Mouse (Mus musculus) heart, embryonic 13.5 days (tissue): ENCODE measurements around the gene Lamtor1. TPM values are rescaled to one million over a fixed set of nuclear protein-coding genes. Genes with fewer than 3 reads are reported as not detected.
"Not testable (repeated sequence)": the region's sequence is repeated elsewhere in the genome, so short reads cannot be mapped to it uniquely, and the experiment has no call there.

Experiments
- ATAC-seq: fragments of 200-750 bp; cut with Nextera tagmentation; 2 replicates; pipeline ENCODE4 v1.8.0; 2017; ENCODE audit warnings: moderate TSS enrichment; ENCODE audit not compliant: insufficient number of reproducible peaks, low FRiP score, low TSS enrichment; ENCODE audit errors: extremely low read depth
- H3K27ac ChIP-seq: fragments of 300-500 bp; sonication (generic); replicated peaks from 2 replicates; pipeline ENCODE4 v1.5.1; 2015; ENCODE audit warnings: moderate library complexity, mild to moderate bottlenecking, inconsistent platforms
- H3K27me3 ChIP-seq: fragments of 300-500 bp; sonication (generic); replicated peaks from 2 replicates; pipeline ENCODE4 v1.6.1; 2015; ENCODE audit warnings: mild to moderate bottlenecking, inconsistent platforms
- H3K36me3 ChIP-seq: fragments of 300-500 bp; sonication (generic); 2 replicates; pipeline ENCODE4 v1.6.1; 2015; ENCODE audit warnings: mild to moderate bottlenecking, inconsistent platforms
- H3K4me1 ChIP-seq: fragments of 300-500 bp; sonication (generic); 2 replicates; pipeline ENCODE4 v1.6.1; 2015; ENCODE audit warnings: inconsistent platforms
- H3K4me2 ChIP-seq: fragments of 300-500 bp; sonication (generic); 2 replicates; pipeline ENCODE4 v1.6.1; 2015; ENCODE audit warnings: inconsistent platforms, mild to moderate bottlenecking, moderate library complexity
- H3K4me3 ChIP-seq: fragments of 300-500 bp; sonication (generic); 2 replicates; pipeline ENCODE4 v1.5.1; 2015; ENCODE audit warnings: moderate library complexity, mild to moderate bottlenecking, inconsistent platforms
- H3K9ac ChIP-seq: fragments of 300-500 bp; sonication (generic); 2 replicates; pipeline ENCODE4 v1.6.1; 2015; ENCODE audit warnings: inconsistent platforms, mild to moderate bottlenecking, moderate library complexity
- H3K9me3 ChIP-seq: fragments of 300-500 bp; sonication (generic); 2 replicates; pipeline ENCODE4 v1.6.1; 2016; ENCODE audit warnings: inconsistent platforms
- WGBS: fragments of 180-500 bp; shearing (Covaris S2); methylation state at CpG from one replicate; pipeline ENCODE4 v1.1.7; 2015; ENCODE audit warnings: mixed read lengths; 5-methylcytosine and 5-hydroxymethylcytosine counted together
- polyA plus RNA-seq: library from polyadenylated mRNA; unstranded; fragments of >200 nt; fragmentation: Nextera tagmentation; extraction: Ambion mirVana; gene quantifications from 2 replicates; pipeline ENCODE4 v1.2.1, GENCODE M21; 2015

Lamtor1 gene
- polyA plus RNA-seq, 1 experiment from 2014 or later: 140 TPM

GRCm38 (mm10) chr7:101935957-101936356 is 30.3 kb downstream of the Lamtor1 start:
- Histone ChIP-seq H3K4me3 (no peak overlapping the region), H3K27ac (no peak overlapping the region), H3K9me3 (no peaks in the 10 kb centered on the region), H3K4me2 (no peak overlapping the region), H3K36me3 (peaks cover 5% of the 10 kb centered on the region; the same call in 1 of the 2 replicates), H3K9ac (peak overlapping the region; percentile 40; the same call in 1 of the 2 replicates), H3K4me1 (peaks cover 34% of the 10 kb centered on the region), H3K27me3 (no peaks in the 10 kb centered on the region)
- 89% methylated on average over 4 of the region's 4 CpGs for WGBS
- no peak for ATAC-seq

GRCm38 (mm10) chr7:101936996-101937395 is 31.3 kb downstream of the Lamtor1 start:
- 91% methylated on average over 4 of the region's 4 CpGs for WGBS
- no peak overlapping the region for H3K4me2 ChIP-seq
- no peaks in the 10 kb centered on the region for H3K27me3 ChIP-seq
- peaks cover 5% of the 10 kb centered on the region; the same call in 1 of the 2 replicates for H3K36me3 ChIP-seq
- no peaks in the 10 kb centered on the region for H3K9me3 ChIP-seq
- no peak overlapping the region for H3K27ac ChIP-seq
- H3K4me1 ChIP-seq: peaks cover 34% of the 10 kb centered on the region
- no peak for ATAC-seq
- H3K4me3 ChIP-seq: no peak overlapping the region
- H3K9ac ChIP-seq: no peak overlapping the region

GRCm38 (mm10) chr7:101937569-101937968 is 31.9 kb downstream of the Lamtor1 start:
- no peak for ATAC-seq
- WGBS: 92% methylated on average over 4 of the region's 4 CpGs
- Histone ChIP-seq H3K9me3 (no peaks in the 10 kb centered on the region), H3K4me3 (no peak overlapping the region), H3K27me3 (no peaks in the 10 kb centered on the region), H3K36me3 (peaks cover 5% of the 10 kb centered on the region; the same call in 1 of the 2 replicates), H3K9ac (no peak overlapping the region), H3K4me2 (no peak overlapping the region), H3K27ac (no peak overlapping the region), H3K4me1 (peaks cover 32% of the 10 kb centered on the region)

DNA sequence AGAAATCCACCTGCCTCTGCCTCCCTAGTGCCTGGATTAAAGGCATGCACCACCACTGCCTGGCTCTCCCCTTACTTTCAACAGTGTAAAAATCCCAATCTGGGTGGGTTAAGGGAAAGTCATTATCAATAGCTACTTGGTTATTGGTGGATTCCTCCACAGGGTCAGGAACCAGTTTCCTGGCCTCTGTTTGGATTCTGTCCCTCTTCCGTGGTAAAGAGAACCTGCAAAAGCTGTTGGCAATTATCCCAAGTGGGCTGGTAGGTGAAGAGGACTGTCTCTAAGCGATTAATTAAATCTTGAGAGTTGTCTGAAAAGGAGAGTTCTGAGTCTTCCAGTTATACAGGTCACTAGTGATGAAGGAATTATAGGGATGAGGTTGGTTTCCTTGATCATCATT is 32.6 kb downstream of the Lamtor1 start:
- Histone ChIP-seq H3K9ac (no peak overlapping the region), H3K27me3 (no peaks in the 10 kb centered on the region), H3K9me3 (no peaks in the 10 kb centered on the region), H3K4me2 (no peak overlapping the region), H3K36me3 (peaks cover 5% of the 10 kb centered on the region; the same call in 1 of the 2 replicates), H3K27ac (no peak overlapping the region), H3K4me3 (no peak overlapping the region), H3K4me1 (peaks cover 25% of the 10 kb centered on the region)
- no peak for ATAC-seq
- WGBS: 78% methylated on average over 2 of the region's 2 CpGs

DNA sequence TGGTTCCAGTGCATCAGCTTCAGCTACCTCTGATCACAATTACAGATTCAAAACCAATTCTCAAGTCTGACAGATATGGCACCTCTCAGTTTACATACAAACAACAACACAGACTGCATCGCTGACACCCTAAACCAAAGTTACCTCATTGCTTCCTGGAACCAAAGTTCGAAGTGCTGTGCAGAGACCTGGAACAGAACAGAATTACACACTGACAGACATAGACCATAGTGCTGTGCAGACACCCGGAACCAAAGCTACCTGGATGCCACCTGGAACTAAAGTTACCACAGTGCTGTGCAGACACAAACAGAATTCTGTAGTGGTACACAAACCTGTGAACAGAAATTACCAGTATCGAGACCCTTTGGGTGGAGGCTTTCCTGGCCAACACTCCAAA is 34.1 kb downstream of the Lamtor1 start:
- no peak overlapping the region for H3K4me2 ChIP-seq
- H3K4me3 ChIP-seq: no peak overlapping the region
- H3K4me1 ChIP-seq: peaks cover 20% of the 10 kb centered on the region
- no peak overlapping the region for H3K27ac ChIP-seq
- peaks cover 5% of the 10 kb centered on the region; the same call in 1 of the 2 replicates for H3K36me3 ChIP-seq
- H3K9ac ChIP-seq: no peak overlapping the region
- H3K9me3 ChIP-seq: no peaks in the 10 kb centered on the region
- no peak for ATAC-seq
- H3K27me3 ChIP-seq: no peaks in the 10 kb centered on the region
- WGBS: 93% methylated on average over 4 of the region's 4 CpGs

GRCm38 (mm10) chr7:101949008-101949407 is 43.3 kb downstream of the Lamtor1 start:
- H3K4me2 ChIP-seq, ATAC-seq, H3K9me3 ChIP-seq, H3K27ac ChIP-seq, H3K27me3 ChIP-seq, H3K4me1 ChIP-seq, H3K36me3 ChIP-seq, H3K9ac ChIP-seq, H3K4me3 ChIP-seq: not testable (repeated sequence)
- WGBS: 88% methylated on average over 5 of the region's 5 CpGs

- Histone ChIP-seq H3K9me3 (no peaks in the 10 kb centered on the region), H3K4me2 (no peak overlapping the region), H3K4me3 (no peak overlapping the region), H3K9ac (no peak overlapping the region), H3K36me3 (no peaks in the 10 kb centered on the region), H3K27ac (no peak overlapping the region), H3K4me1 (peaks cover 8% of the 10 kb centered on the region; the same call in 1 of the 2 replicates), H3K27me3 (no peaks in the 10 kb centered on the region)
- 62% methylated on average over 1 of the region's 1 CpGs for WGBS
- no peak for ATAC-seq
Measured at GRCm38 (mm10) chr7:101951648-101952047, 45.9 kb downstream of the Lamtor1 start.

DNA sequence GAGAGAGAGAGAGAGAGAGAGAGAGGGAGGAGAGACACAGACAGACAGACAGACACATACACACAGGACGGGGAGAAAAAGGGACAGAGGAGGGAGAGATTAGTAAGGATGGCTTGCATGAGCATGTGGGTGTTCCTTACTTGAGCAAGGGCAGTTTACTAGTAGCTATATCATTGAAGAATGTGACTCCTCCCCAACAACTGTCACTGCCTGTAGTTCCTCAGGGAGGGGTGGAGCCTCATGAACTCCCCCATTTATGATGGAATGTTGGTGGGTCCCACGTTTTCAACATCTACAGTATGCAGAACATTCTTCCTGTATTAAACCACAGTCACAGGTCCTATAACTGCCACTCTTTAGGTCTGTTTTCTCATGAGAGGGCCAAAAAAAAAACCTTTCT is 46.4 kb downstream of the Lamtor1 start:
- H3K9ac ChIP-seq: 0 out of 2 replicates have a peak overlapping the region, but pooled peaks have one; percentile 7
- H3K27me3 ChIP-seq: no peaks in the 10 kb centered on the region
- no peak overlapping the region for H3K4me3 ChIP-seq
- no peaks in the 10 kb centered on the region for H3K9me3 ChIP-seq
- peaks cover 8% of the 10 kb centered on the region; the same call in 1 of the 2 replicates for H3K4me1 ChIP-seq
- H3K27ac ChIP-seq: 0 out of 2 replicates have a peak overlapping the region, but pooled peaks have one; percentile 5
- no peak overlapping the region for H3K4me2 ChIP-seq
- H3K36me3 ChIP-seq: no peaks in the 10 kb centered on the region
- WGBS: 58% methylated on average over 2 of the region's 2 CpGs
- ATAC-seq: no peak

DNA sequence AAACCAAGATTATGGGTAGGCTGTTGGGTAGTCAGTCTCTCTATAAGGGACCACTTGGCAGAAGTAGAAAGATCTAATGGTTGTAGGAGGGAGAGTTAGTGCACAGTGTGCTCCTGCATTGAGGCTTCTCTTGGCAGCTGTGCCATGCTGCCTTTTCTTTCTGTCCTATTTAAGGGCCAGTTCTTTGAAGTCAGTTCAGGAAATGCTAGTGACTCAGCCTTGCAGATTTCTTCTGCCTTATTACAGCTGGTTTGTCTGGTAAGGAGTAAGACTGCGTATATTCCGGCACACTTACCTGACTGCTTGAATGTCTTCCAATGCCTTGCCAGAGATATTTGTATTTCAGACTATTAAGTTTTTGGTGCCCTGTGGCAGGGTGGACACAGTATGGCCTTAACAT is 48.5 kb downstream of the Lamtor1 start:
- ATAC-seq: no peak
- Histone ChIP-seq H3K27me3 (no peaks in the 10 kb centered on the region), H3K4me2 (no peak overlapping the region), H3K27ac (no peak overlapping the region), H3K9me3 (no peaks in the 10 kb centered on the region), H3K36me3 (no peaks in the 10 kb centered on the region), H3K4me1 (peaks cover 8% of the 10 kb centered on the region; the same call in 1 of the 2 replicates), H3K4me3 (no peak overlapping the region), H3K9ac (no peak overlapping the region)
- 88% methylated on average over 2 of the region's 2 CpGs for WGBS

DNA sequence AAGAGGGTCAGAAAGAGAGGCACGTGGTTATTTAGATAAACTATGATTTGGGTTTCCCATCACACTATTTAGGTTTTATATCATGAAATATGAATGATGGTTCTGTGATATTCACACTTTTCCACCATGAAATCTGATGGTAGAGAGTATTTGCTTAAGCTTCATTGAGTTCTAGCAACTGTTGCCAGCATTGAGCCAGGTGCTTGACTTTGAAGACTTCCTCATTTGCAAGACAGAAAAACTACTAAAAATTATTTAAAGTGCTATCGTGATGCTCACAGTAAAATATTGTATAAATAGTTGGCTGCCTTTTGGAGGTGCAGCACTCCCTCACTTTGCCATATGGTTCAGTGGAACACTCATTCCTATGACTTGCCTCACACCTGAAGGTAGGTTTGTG is 49.6 kb downstream of the Lamtor1 start:
- Histone ChIP-seq H3K9me3 (no peaks in the 10 kb centered on the region), H3K4me1 (peaks cover 15% of the 10 kb centered on the region), H3K27ac (no peak overlapping the region), H3K4me2 (no peak overlapping the region), H3K27me3 (no peaks in the 10 kb centered on the region), H3K9ac (no peak overlapping the region), H3K4me3 (no peak overlapping the region), H3K36me3 (no peaks in the 10 kb centered on the region)
- no peak for ATAC-seq
- 91% methylated on average over 2 of the region's 2 CpGs for WGBS

GRCm38 (mm10) chr7:101955862-101956261 is 50.2 kb downstream of the Lamtor1 start:
- H3K4me1 ChIP-seq: peaks cover 15% of the 10 kb centered on the region
- H3K27ac ChIP-seq: no peak overlapping the region
- H3K4me3 ChIP-seq: no peak overlapping the region
- H3K36me3 ChIP-seq: no peaks in the 10 kb centered on the region
- H3K9ac ChIP-seq: no peak overlapping the region
- no peak for ATAC-seq
- no peaks in the 10 kb centered on the region for H3K27me3 ChIP-seq
- WGBS: 65% methylated on average over 4 of the region's 4 CpGs
- no peaks in the 10 kb centered on the region for H3K9me3 ChIP-seq
- H3K4me2 ChIP-seq: no peak overlapping the region

- no peak for ATAC-seq
- H3K36me3 ChIP-seq: no peaks in the 10 kb centered on the region
- no peak overlapping the region for H3K27ac ChIP-seq
- 81% methylated on average over 1 of the region's 1 CpGs for WGBS
- H3K4me2 ChIP-seq: no peak overlapping the region
- H3K27me3 ChIP-seq: no peaks in the 10 kb centered on the region
- H3K9ac ChIP-seq: no peak overlapping the region
- peaks cover 15% of the 10 kb centered on the region for H3K4me1 ChIP-seq
- H3K4me3 ChIP-seq: no peak overlapping the region
- H3K9me3 ChIP-seq: no peaks in the 10 kb centered on the region
Measured at GRCm38 (mm10) chr7:101956481-101956880, 50.8 kb downstream of the Lamtor1 start.
